Mouse (Mus musculus) kidney, embryonic 16.5 days (tissue): ENCODE measurements around the gene Rab11b. TPM values are rescaled to one million over a fixed set of nuclear protein-coding genes. Genes with fewer than 3 reads are reported as not detected.

Experiments
- ATAC-seq: fragments of 200-750 bp; cut with Nextera tagmentation; 2 replicates; pipeline ENCODE4 v1.8.0; 2017; ENCODE audit warnings: moderate TSS enrichment; ENCODE audit not compliant: low FRiP score, low TSS enrichment
- H3K27ac ChIP-seq: fragments of 300-500 bp; sonication (generic); 2 replicates; pipeline ENCODE4 v1.5.1; 2014; ENCODE audit warnings: low read length
- H3K27me3 ChIP-seq: fragments of 300-500 bp; sonication (generic); 2 replicates; pipeline ENCODE4 v1.6.1; 2014; ENCODE audit warnings: low read length, control low read depth, mixed read lengths; ENCODE audit not compliant: insufficient read depth
- H3K36me3 ChIP-seq: fragments of 300-500 bp; sonication (generic); 2 replicates; pipeline ENCODE4 v1.6.1; 2014; ENCODE audit warnings: low read length, control low read depth, mixed read lengths; ENCODE audit not compliant: insufficient read depth
- H3K4me1 ChIP-seq: fragments of 300-500 bp; sonication (generic); 2 replicates; pipeline ENCODE4 v1.6.1; 2014; ENCODE audit warnings: low read length, control low read depth, mixed read lengths; ENCODE audit not compliant: insufficient read depth
- H3K4me2 ChIP-seq: fragments of 300-500 bp; sonication (generic); replicated peaks from 2 replicates; pipeline ENCODE4 v1.6.1; 2014; ENCODE audit warnings: low read depth, low read length
- H3K4me3 ChIP-seq: fragments of 300-500 bp; sonication (generic); 2 replicates; pipeline ENCODE4 v1.5.1; 2014; ENCODE audit warnings: mild to moderate bottlenecking, low read length
- H3K9ac ChIP-seq: fragments of 300-500 bp; sonication (generic); replicated peaks from 2 replicates; pipeline ENCODE4 v1.6.1; 2014; ENCODE audit warnings: low read length
- H3K9me3 ChIP-seq: fragments of 300-500 bp; sonication (generic); 2 replicates; pipeline ENCODE4 v1.6.1; 2016; ENCODE audit warnings: low read length, control low read depth
- whole genome bisulfite sequencing: fragments of 180-500 bp; shearing (Covaris S2); extraction: QIAGEN DNeasy Blood & Tissue Kit; methylation state at CpG from one replicate; pipeline ENCODE4 v1.1.7; 2014; 5-methylcytosine and 5-hydroxymethylcytosine counted together
- polyA plus RNA-seq: library from polyadenylated mRNA; unstranded; fragments of >200 nt; fragmentation: Nextera tagmentation; extraction: Ambion mirVana; gene quantifications from 2 replicates; pipeline ENCODE4 v1.2.1, GENCODE M21; 2015

Rab11b gene
- polyA plus RNA-seq, 1 experiment from 2014 or later: 245 TPM

- H3K4me2 ChIP-seq: no peak overlapping the region
- H3K27me3 ChIP-seq: no peaks in the 10 kb centered on the region
- no peak overlapping the region for H3K9ac ChIP-seq
- peaks cover 6% of the 10 kb centered on the region for H3K4me1 ChIP-seq
- H3K9me3 ChIP-seq: no peaks in the 10 kb centered on the region
- H3K36me3 ChIP-seq: peaks cover 24% of the 10 kb centered on the region; the same call in 1 of the 2 replicates
- no peak overlapping the region for H3K27ac ChIP-seq
- no peak overlapping the region for H3K4me3 ChIP-seq
- ATAC-seq: no peak
- WGBS: 92% methylated on average over 6 of the region's 6 CpGs
Observed at GRCm38 (mm10) chr17:33773871-33774572, 13.7 kb upstream of the Rab11b start.

- Histone ChIP-seq H3K4me1 (no peaks in the 10 kb centered on the region; the same call in 1 of the 2 replicates), H3K27ac (no peak overlapping the region), H3K27me3 (no peaks in the 10 kb centered on the region), H3K4me3 (no peak overlapping the region), H3K36me3 (peaks cover 24% of the 10 kb centered on the region; the same call in 1 of the 2 replicates), H3K9me3 (no peaks in the 10 kb centered on the region), H3K4me2 (no peak overlapping the region), H3K9ac (no peak overlapping the region)
- no peak for ATAC-seq
- 84% methylated on average over 6 of the region's 6 CpGs for WGBS
Observed at GRCm38 (mm10) chr17:33773426-33773825, 13.1 kb upstream of the Rab11b start.

GRCm38 (mm10) chr17:33771617-33772016, 11.3 kb upstream of the Rab11b start:
- no peak for ATAC-seq
- no peak overlapping the region for H3K4me3 ChIP-seq
- H3K4me1 ChIP-seq: no peaks in the 10 kb centered on the region
- 92% methylated on average over 4 of the region's 4 CpGs for whole genome bisulfite sequencing
- no peak overlapping the region for H3K4me2 ChIP-seq
- H3K9me3 ChIP-seq: no peaks in the 10 kb centered on the region
- no peak overlapping the region for H3K27ac ChIP-seq
- H3K36me3 ChIP-seq: peaks cover 16% of the 10 kb centered on the region; the same call in 1 of the 2 replicates
- H3K27me3 ChIP-seq: no peaks in the 10 kb centered on the region
- no peak overlapping the region for H3K9ac ChIP-seq

- Histone ChIP-seq H3K4me1 (no peaks in the 10 kb centered on the region), H3K27me3 (no peaks in the 10 kb centered on the region), H3K4me3 (no peak overlapping the region), H3K27ac (no peak overlapping the region), H3K4me2 (no peak overlapping the region), H3K9me3 (no peaks in the 10 kb centered on the region), H3K36me3 (no peaks in the 10 kb centered on the region), H3K9ac (no peak overlapping the region)
- 63% methylated on average over 3 of the region's 3 CpGs for WGBS
- no peak for ATAC-seq
Observed at GRCm38 (mm10) chr17:33766389-33766788, 6.1 kb upstream of the Rab11b start.

GRCm38 (mm10) chr17:33759767-33760254, 519 bp downstream of the Rab11b start:
- ATAC-seq: peak; percentile 91
- H3K4me1 ChIP-seq: peaks cover 42% of the 10 kb centered on the region
- H3K36me3 ChIP-seq: peaks cover 3% of the 10 kb centered on the region; the same call in 1 of the 2 replicates
- H3K4me2 ChIP-seq: peak overlapping the region; percentile 90
- H3K9me3 ChIP-seq: no peaks in the 10 kb centered on the region
- H3K27ac ChIP-seq: peak overlapping the region; percentile 100
- H3K9ac ChIP-seq: peak overlapping the region; percentile 98
- no peaks in the 10 kb centered on the region for H3K27me3 ChIP-seq
- peak overlapping the region; percentile 74 for H3K4me3 ChIP-seq
- WGBS: under 1% methylated on average over 24 of the region's 38 CpGs

- 51% methylated on average over 4 of the region's 4 CpGs for WGBS
- peaks cover 3% of the 10 kb centered on the region; the same call in 1 of the 2 replicates for H3K36me3 ChIP-seq
- no peaks in the 10 kb centered on the region for H3K9me3 ChIP-seq
- no peak for ATAC-seq
- H3K4me2 ChIP-seq: no peak overlapping the region
- no peak overlapping the region for H3K27ac ChIP-seq
- peaks cover 42% of the 10 kb centered on the region for H3K4me1 ChIP-seq
- no peak overlapping the region for H3K4me3 ChIP-seq
- no peak overlapping the region for H3K9ac ChIP-seq
- no peaks in the 10 kb centered on the region for H3K27me3 ChIP-seq
Observed at GRCm38 (mm10) chr17:33757231-33757630, 3.1 kb downstream of the Rab11b start.

GRCm38 (mm10) chr17:33756108-33756790, 4.1 kb downstream of the Rab11b start:
- ATAC-seq: no peak
- H3K4me2 ChIP-seq: no peak overlapping the region
- H3K4me1 ChIP-seq: peaks cover 42% of the 10 kb centered on the region
- no peak overlapping the region for H3K9ac ChIP-seq
- peak overlapping the region; percentile 30; the same call in 1 of the 2 replicates for H3K27ac ChIP-seq
- H3K4me3 ChIP-seq: no peak overlapping the region
- no peaks in the 10 kb centered on the region for H3K9me3 ChIP-seq
- peaks cover 4% of the 10 kb centered on the region; the same call in 1 of the 2 replicates for H3K36me3 ChIP-seq
- no peaks in the 10 kb centered on the region for H3K27me3 ChIP-seq
- whole genome bisulfite sequencing: 86% methylated on average over 3 of the region's 3 CpGs

- Histone ChIP-seq H3K9ac (0 out of 2 replicates have a peak overlapping the region, but pooled peaks have one; percentile 7), H3K4me2 (no peak overlapping the region), H3K27me3 (no peaks in the 10 kb centered on the region), H3K4me1 (peaks cover 42% of the 10 kb centered on the region), H3K36me3 (peaks cover 10% of the 10 kb centered on the region), H3K4me3 (no peak overlapping the region), H3K9me3 (no peaks in the 10 kb centered on the region), H3K27ac (peak overlapping the region; percentile 51; the same call in 1 of the 2 replicates)
- ATAC-seq: no peak
- 73% methylated on average over 10 of the region's 10 CpGs for WGBS
Observed at GRCm38 (mm10) chr17:33755418-33756107, 4.8 kb downstream of the Rab11b start.

- H3K36me3 ChIP-seq: peaks cover 18% of the 10 kb centered on the region
- H3K9ac ChIP-seq: no peak overlapping the region
- peaks cover 42% of the 10 kb centered on the region for H3K4me1 ChIP-seq
- no peaks in the 10 kb centered on the region for H3K27me3 ChIP-seq
- no peaks in the 10 kb centered on the region for H3K9me3 ChIP-seq
- no peak overlapping the region for H3K4me2 ChIP-seq
- H3K27ac ChIP-seq: no peak overlapping the region
- no peak overlapping the region for H3K4me3 ChIP-seq
- ATAC-seq: no peak
- WGBS: 68% methylated on average over 1 of the region's 1 CpGs
Observed at GRCm38 (mm10) chr17:33754656-33755055, 5.7 kb downstream of the Rab11b start.
